Mouse (Mus musculus): ENCODE results near the gene Cyp2d10. TPM values are rescaled to one million over a fixed set of nuclear protein-coding genes. Genes with fewer than 3 reads are reported as not detected.

Gene Cyp2d10
- polyA plus RNA-seq, 2 experiments, result not detected

GRCm38 (mm10) chr15:82353078-82353744, 53.8 kb downstream of the Cyp2d10 start:
- TF ChIP-seq POLR2A (IDR thresholded peaks at IDR 0.05; ENCODE audit: borderline replicate concordance, extremely low read depth, insufficient read depth, insufficient read length), result no peak
- 28% methylated on average over 14 of the region's 14 CpGs for WGBS
- H3K9me3 ChIP-seq (ENCODE audit: control insufficient read depth, low read length), result no peaks in the 10 kb centered on the region
- no peaks in the 10 kb centered on the region for H3K27me3 ChIP-seq (ENCODE audit: control insufficient read depth, insufficient read depth, low read length)
- peaks cover 29% of the 10 kb centered on the region for H3K36me3 ChIP-seq (ENCODE audit: control insufficient read depth, insufficient read depth, low read length)
- DNase-seq (ENCODE audit: low spot score) (no peak), ATAC-seq (ENCODE audit: low FRiP score, low read depth) (no peak)
- H3K4me3 ChIP-seq (replicated peaks; ENCODE audit: low read length), result peak overlapping the region; percentile 71
- 0 out of 2 replicates have a peak overlapping the region, but pooled peaks have one; percentile 67 for H3K27ac ChIP-seq (replicated peaks; ENCODE audit: low read depth, low read length)
- peak overlapping the region; percentile 89 for H3K9ac ChIP-seq (ENCODE audit: low read depth, low read length, severe bottlenecking)
- peak overlapping the region; percentile 83 for H3K4me2 ChIP-seq (replicated peaks; ENCODE audit: low read depth, low read length, severe bottlenecking)
- H3K4me1 ChIP-seq (ENCODE audit: control insufficient read depth, insufficient read depth, low read length), result peaks cover 15% of the 10 kb centered on the region

Small RNAs within 50 kb of the gene (microRNA-seq; reads per million reads assigned to microRNA genes)
- gene Gm25990, result not detected
- gene Gm27331, result not detected
- not detected for gene Gm27622
- not detected for gene Mir7684

Other genes starting within 250 kb of the Cyp2d10 start
- 1.1 and 1.5 TPM in 2 replicates for gene Shisa8, start 194.4 kb downstream of the Cyp2d10 start, polyA plus RNA-seq (2012; rRNA removed)
- 0.41 and 0.54 TPM in 2 replicates for gene Shisa8, start 194.4 kb downstream of the Cyp2d10 start, polyA plus RNA-seq (2014; fragmentation: Nextera tagmentation; extraction: Ambion mirVana)
- 0.29 and 0.46 TPM in 2 replicates for gene Tnfrsf13c, start 182.8 kb downstream of the Cyp2d10 start, polyA plus RNA-seq (2012; rRNA removed)
- 0.22 and 0.29 TPM in 2 replicates for gene Tnfrsf13c, start 182.8 kb downstream of the Cyp2d10 start, polyA plus RNA-seq (2014; fragmentation: Nextera tagmentation; extraction: Ambion mirVana)
- 39.4 and 43.3 TPM in 2 replicates for gene Cenpm, start 162.4 kb downstream of the Cyp2d10 start, polyA plus RNA-seq (2012; rRNA removed)
- gene Cenpm, start 162.4 kb downstream of the Cyp2d10 start, polyA plus RNA-seq (2014; fragmentation: Nextera tagmentation; extraction: Ambion mirVana), result 57.7 and 59.3 TPM in 2 replicates
- 0.35 and 0.40 TPM in 2 replicates for gene 1500009C09Rik, start 154.8 kb downstream of the Cyp2d10 start, polyA plus RNA-seq (2012; rRNA removed)
- not detected in 2 replicates for gene 1500009C09Rik, start 154.8 kb downstream of the Cyp2d10 start, polyA plus RNA-seq (2014; fragmentation: Nextera tagmentation; extraction: Ambion mirVana)
- 23.7 and 26.6 TPM in 2 replicates for gene Sept3, start 132.3 kb downstream of the Cyp2d10 start, polyA plus RNA-seq (2012; rRNA removed)
- 12.0 and 13.3 TPM in 2 replicates for gene Sept3, start 132.3 kb downstream of the Cyp2d10 start, polyA plus RNA-seq (2014; fragmentation: Nextera tagmentation; extraction: Ambion mirVana)
- 0.24 and 0.47 TPM in 2 replicates for gene Wbp2nl, start 108.2 kb downstream of the Cyp2d10 start, polyA plus RNA-seq (2012; rRNA removed)
- not detected in 2 replicates for gene Wbp2nl, start 108.2 kb downstream of the Cyp2d10 start, polyA plus RNA-seq (2014; fragmentation: Nextera tagmentation; extraction: Ambion mirVana)
- gene Naga, start 68.3 kb downstream of the Cyp2d10 start, polyA plus RNA-seq (2012; rRNA removed), result 101 and 118 TPM in 2 replicates
- gene Naga, start 68.3 kb downstream of the Cyp2d10 start, polyA plus RNA-seq (2014; fragmentation: Nextera tagmentation; extraction: Ambion mirVana), result 59.3 and 60.1 TPM in 2 replicates
- 12.8 and 15.3 TPM in 2 replicates for gene Pheta2, start 68.3 kb downstream of the Cyp2d10 start, polyA plus RNA-seq (2012; rRNA removed)
- gene Pheta2, start 68.3 kb downstream of the Cyp2d10 start, polyA plus RNA-seq (2014; fragmentation: Nextera tagmentation; extraction: Ambion mirVana), result 11.9 and 14.1 TPM in 2 replicates
- 175 and 178 TPM in 2 replicates for gene Smdt1, start 68.2 kb downstream of the Cyp2d10 start, polyA plus RNA-seq (2012; rRNA removed)
- 255 and 258 TPM in 2 replicates for gene Smdt1, start 68.2 kb downstream of the Cyp2d10 start, polyA plus RNA-seq (2014; fragmentation: Nextera tagmentation; extraction: Ambion mirVana)
- 252 and 318 TPM in 2 replicates for gene Ndufa6, start 52.9 kb downstream of the Cyp2d10 start, polyA plus RNA-seq (2012; rRNA removed)
- gene Ndufa6, start 52.9 kb downstream of the Cyp2d10 start, polyA plus RNA-seq (2014; fragmentation: Nextera tagmentation; extraction: Ambion mirVana), result 325 and 348 TPM in 2 replicates
- 27.5 and 29.5 TPM in 2 replicates for gene Cyp2d22, start 26.9 kb downstream of the Cyp2d10 start, polyA plus RNA-seq (2012; rRNA removed)
- 5.2 and 6.4 TPM in 2 replicates for gene Cyp2d22, start 26.9 kb downstream of the Cyp2d10 start, polyA plus RNA-seq (2014; fragmentation: Nextera tagmentation; extraction: Ambion mirVana)
- not detected in 2 replicates for gene Cyp2d11, start 13.2 kb downstream of the Cyp2d10 start, polyA plus RNA-seq (2012; rRNA removed)
- not detected in 2 replicates for gene Cyp2d11, start 13.2 kb downstream of the Cyp2d10 start, polyA plus RNA-seq (2014; fragmentation: Nextera tagmentation; extraction: Ambion mirVana)
- 0.26 TPM in 1 of 2 replicates, not detected in the other for gene Cyp2d9, start 26.2 kb upstream of the Cyp2d10 start, polyA plus RNA-seq (2012; rRNA removed)
- not detected in 2 replicates for gene Cyp2d9, start 26.2 kb upstream of the Cyp2d10 start, polyA plus RNA-seq (2014; fragmentation: Nextera tagmentation; extraction: Ambion mirVana)
- gene Cyp2d12, start 147.9 kb upstream of the Cyp2d10 start, polyA plus RNA-seq (2012; rRNA removed), result not detected in 2 replicates
- gene Cyp2d12, start 147.9 kb upstream of the Cyp2d10 start, polyA plus RNA-seq (2014; fragmentation: Nextera tagmentation; extraction: Ambion mirVana), result not detected in 2 replicates
- gene Cyp2d34, start 213.8 kb upstream of the Cyp2d10 start, polyA plus RNA-seq (2012; rRNA removed), result not detected in 2 replicates
- not detected in 2 replicates for gene Cyp2d34, start 213.8 kb upstream of the Cyp2d10 start, polyA plus RNA-seq (2014; fragmentation: Nextera tagmentation; extraction: Ambion mirVana)